Mouse (Mus musculus): ENCODE measurements around the gene Ryk. TPM values are rescaled to one million over a fixed set of nuclear protein-coding genes. Genes with fewer than 3 reads are reported as not detected.
A peak's percentile ranks its signal among the peaks of the same experiment; 100 is the strongest.

Gene Ryk
- total and polyA plus RNA-seq, 2 experiments from 2014 or later = 9.3 to 47.7 TPM

- TF ChIP-seq CTCF (IDR thresholded peaks at IDR 0.05; ENCODE audit: low read depth) = no peak
- Histone ChIP-seq H3K9me3 (ENCODE audit: low read length) (no peaks in the 10 kb centered on the region), H3K27me3 (ENCODE audit: insufficient read depth, low read length) (no peaks in the 10 kb centered on the region), H3K27ac (no peak overlapping the region), H3K4me1 (ENCODE audit: insufficient read depth, low read length) (no peaks in the 10 kb centered on the region), H3K36me3 (ENCODE audit: insufficient read depth, low read length) (no peaks in the 10 kb centered on the region), H3K9ac (replicated peaks; ENCODE audit: low read length) (no peak overlapping the region), H3K4me2 (ENCODE audit: low read depth, low read length) (no peak overlapping the region), H3K4me3 (ENCODE audit: low read length) (no peak overlapping the region)
- ATAC-seq (0 out of 2 replicates have a peak, but pooled peaks have one; percentile 18), DNase-seq (ENCODE audit: low spot score) (peak; percentile 44)
- WGBS = 36% methylated on average over 6 of the region's 6 CpGs
These were observed 95.1 kb downstream of the Ryk start for GRCm38 (mm10) chr9:102929776-102930175.

- H3K4me1 ChIP-seq (ENCODE audit: insufficient read depth, low read length) = no peaks in the 10 kb centered on the region
- no peaks in the 10 kb centered on the region for H3K27me3 ChIP-seq (ENCODE audit: insufficient read depth, low read length)
- no peak overlapping the region for H3K9ac ChIP-seq (replicated peaks; ENCODE audit: low read length)
- 51% methylated on average over 20 of the region's 20 CpGs for WGBS
- H3K36me3 ChIP-seq (ENCODE audit: insufficient read depth, low read length) = no peaks in the 10 kb centered on the region
- no peak for TF ChIP-seq CTCF (IDR thresholded peaks at IDR 0.05; ENCODE audit: low read depth)
- no peaks in the 10 kb centered on the region for H3K9me3 ChIP-seq (ENCODE audit: low read length)
- no peak overlapping the region for H3K27ac ChIP-seq
- H3K4me3 ChIP-seq (ENCODE audit: low read length) = no peak overlapping the region
- DNase-seq (ENCODE audit: low spot score) = no peak
- peak overlapping the region; percentile 22; the same call in 1 of the 2 replicates for H3K4me2 ChIP-seq (ENCODE audit: low read depth, low read length)
- no peak for ATAC-seq
These were observed 99.4 kb downstream of the Ryk start for GRCm38 (mm10) chr9:102933925-102934721.

GRCm38 (mm10) chr9:102942221-102942620 is 107.5 kb downstream of the Ryk start:
- Histone ChIP-seq H3K9ac (replicated peaks; ENCODE audit: low read length) (no peak overlapping the region), H3K27me3 (ENCODE audit: insufficient read depth, low read length) (no peaks in the 10 kb centered on the region), H3K4me3 (ENCODE audit: low read length) (no peak overlapping the region), H3K4me1 (ENCODE audit: insufficient read depth, low read length) (no peaks in the 10 kb centered on the region), H3K36me3 (ENCODE audit: insufficient read depth, low read length) (no peaks in the 10 kb centered on the region), H3K9me3 (ENCODE audit: low read length) (no peaks in the 10 kb centered on the region), H3K4me2 (ENCODE audit: low read depth, low read length) (no peak overlapping the region), H3K27ac (no peak overlapping the region)
- ATAC-seq (peak; percentile 78), DNase-seq (ENCODE audit: low spot score) (peak; percentile 68)
- TF ChIP-seq CTCF (IDR thresholded peaks at IDR 0.05; ENCODE audit: low read depth) = no peak
- 62% methylated on average over 4 of the region's 4 CpGs for WGBS

GRCm38 (mm10) chr9:102944891-102945290 is 110.2 kb downstream of the Ryk start:
- no peak for TF ChIP-seq CTCF (IDR thresholded peaks at IDR 0.05; ENCODE audit: low read depth)
- Histone ChIP-seq H3K9ac (replicated peaks; ENCODE audit: low read length) (no peak overlapping the region), H3K4me1 (ENCODE audit: insufficient read depth, low read length) (no peaks in the 10 kb centered on the region), H3K27ac (no peak overlapping the region), H3K27me3 (ENCODE audit: insufficient read depth, low read length) (no peaks in the 10 kb centered on the region), H3K4me3 (ENCODE audit: low read length) (no peak overlapping the region), H3K36me3 (ENCODE audit: insufficient read depth, low read length) (no peaks in the 10 kb centered on the region), H3K9me3 (ENCODE audit: low read length) (no peaks in the 10 kb centered on the region), H3K4me2 (ENCODE audit: low read depth, low read length) (no peak overlapping the region)
- ATAC-seq = no peak
- WGBS = 84% methylated on average over 9 of the region's 9 CpGs
- DNase-seq (ENCODE audit: low spot score) = no peak

GRCm38 (mm10) chr9:102946469-102947015 is 111.8 kb downstream of the Ryk start:
- H3K27ac ChIP-seq = no peak overlapping the region
- no peaks in the 10 kb centered on the region for H3K36me3 ChIP-seq (ENCODE audit: insufficient read depth, low read length)
- no peak overlapping the region for H3K4me3 ChIP-seq (ENCODE audit: low read length)
- no peaks in the 10 kb centered on the region for H3K4me1 ChIP-seq (ENCODE audit: insufficient read depth, low read length)
- H3K27me3 ChIP-seq (ENCODE audit: insufficient read depth, low read length) = no peaks in the 10 kb centered on the region
- no peak overlapping the region for H3K9ac ChIP-seq (replicated peaks; ENCODE audit: low read length)
- DNase-seq (ENCODE audit: low spot score) (no peak), ATAC-seq (no peak)
- 80% methylated on average over 12 of the region's 12 CpGs for WGBS
- H3K4me2 ChIP-seq (ENCODE audit: low read depth, low read length) = no peak overlapping the region
- no peak for TF ChIP-seq CTCF (IDR thresholded peaks at IDR 0.05; ENCODE audit: low read depth)
- no peaks in the 10 kb centered on the region for H3K9me3 ChIP-seq (ENCODE audit: low read length)

GRCm38 (mm10) chr9:102948706-102949105 is 114.0 kb downstream of the Ryk start:
- Histone ChIP-seq H3K36me3 (ENCODE audit: insufficient read depth, low read length) (no peaks in the 10 kb centered on the region), H3K27me3 (ENCODE audit: insufficient read depth, low read length) (no peaks in the 10 kb centered on the region), H3K4me2 (ENCODE audit: low read depth, low read length) (no peak overlapping the region), H3K9ac (replicated peaks; ENCODE audit: low read length) (no peak overlapping the region), H3K4me3 (ENCODE audit: low read length) (no peak overlapping the region), H3K4me1 (ENCODE audit: insufficient read depth, low read length) (no peaks in the 10 kb centered on the region), H3K27ac (no peak overlapping the region), H3K9me3 (ENCODE audit: low read length) (no peaks in the 10 kb centered on the region)
- WGBS = 69% methylated on average over 5 of the region's 5 CpGs
- ATAC-seq = no peak
- DNase-seq (ENCODE audit: low spot score) = no peak
- no peak for TF ChIP-seq CTCF (IDR thresholded peaks at IDR 0.05; ENCODE audit: low read depth)

Measured in hindbrain, postnatal 0 days (tissue).